Mouse (Mus musculus) left cerebral cortex, postnatal 36 days (tissue): Measurements from ENCODE around the gene Smoc1. TPM values are rescaled to one million over a fixed set of nuclear protein-coding genes. Genes with fewer than 3 reads are reported as not detected.

Source experiments
- DNase-seq, 2 experiments: peaks; one replicate each; pipeline ENCODE4 v3.0.0; 2021 to 2022; ENCODE audit warnings: low spot score in 2 of 2, mixed read lengths in 1 of 2
- intact Hi-C: fragments of 180-260 bp; cut with DNase I; formaldehyde crosslinking; loops from one replicate; pipeline ENCODE4 v1.15.1; 2025
- total RNA-seq, 2 experiments: library from RNA; stranded (reverse); gene quantifications; 2 replicates each; pipeline ENCODE4 v1.2.3; 2021

Gene Smoc1
- total RNA-seq, 2 experiments from 2014 or later = 7.1 to 9.1 TPM

GRCm38 (mm10) chr12:81159947-81160346 is 133.3 kb downstream of the Smoc1 start:
- intact Hi-C loops = no loop called here
- DNase-seq = no peak

GRCm38 (mm10) chr12:81160425-81160824 is 133.8 kb downstream of the Smoc1 start:
- intact Hi-C loops = no loop called here
- no peak for DNase-seq

GRCm38 (mm10) chr12:81160831-81161230 is 134.2 kb downstream of the Smoc1 start:
- no peak for DNase-seq
- intact Hi-C loops = no loop called here

- DNase-seq = no peak
- intact Hi-C loops = no loop called here
Measured at GRCm38 (mm10) chr12:81161282-81161681, 134.7 kb downstream of the Smoc1 start.

GRCm38 (mm10) chr12:81163131-81163530 is 136.5 kb downstream of the Smoc1 start:
- intact Hi-C loops = no loop called here
- DNase-seq = no peak

GRCm38 (mm10) chr12:81163566-81163965 is 137.0 kb downstream of the Smoc1 start:
- intact Hi-C loops = no loop called here
- DNase-seq = no peak

GRCm38 (mm10) chr12:81166092-81166491 is 139.5 kb downstream of the Smoc1 start:
- DNase-seq = no peak

GRCm38 (mm10) chr12:81166615-81167014 is 140.0 kb downstream of the Smoc1 start:
- intact Hi-C loops = no loop called here
- no peak for DNase-seq

More at GRCm38 (mm10) chr12:81166092-81166491, 139.5 kb downstream of the Smoc1 start:
- intact Hi-C loops = no loop called here

- intact Hi-C loops = no loop called here
- no peak for DNase-seq
Measured at GRCm38 (mm10) chr12:81167142-81167541, 140.5 kb downstream of the Smoc1 start.

GRCm38 (mm10) chr12:81168031-81168430 is 141.4 kb downstream of the Smoc1 start:
- DNase-seq = no peak
- intact Hi-C loops = no loop called here

GRCm38 (mm10) chr12:81168494-81168893 is 141.9 kb downstream of the Smoc1 start:
- intact Hi-C loops = no loop called here
- DNase-seq = no peak

- DNase-seq = no peak
- intact Hi-C loops = no loop called here
Measured at GRCm38 (mm10) chr12:81170076-81170475, 143.5 kb downstream of the Smoc1 start.

- no peak for DNase-seq
- intact Hi-C loops = no loop called here
Measured at GRCm38 (mm10) chr12:81173011-81173410, 146.4 kb downstream of the Smoc1 start.

GRCm38 (mm10) chr12:81173893-81174292 is 147.3 kb downstream of the Smoc1 start:
- DNase-seq = no peak
- intact Hi-C loops = no loop called here

GRCm38 (mm10) chr12:81175252-81175651 is 148.6 kb downstream of the Smoc1 start:
- DNase-seq = no peak
- intact Hi-C loops = no loop called here

GRCm38 (mm10) chr12:81182073-81182472 is 155.5 kb downstream of the Smoc1 start:
- intact Hi-C loops = loop anchor here (2.0 kb wide), 1 partner anchor 199 kb away; no protein-coding TSS in a partner anchor
- DNase-seq = peak; percentile 14 to 34

GRCm38 (mm10) chr12:81184967-81185366 is 158.4 kb downstream of the Smoc1 start:
- intact Hi-C loops = no loop called here
- no peak for DNase-seq

- DNase-seq = peak; percentile 59 to 67
- intact Hi-C loops = no loop called here
Measured at GRCm38 (mm10) chr12:81186081-81186480, 159.5 kb downstream of the Smoc1 start.

- intact Hi-C loops = no loop called here
Measured at GRCm38 (mm10) chr12:81186668-81187067, 160.1 kb downstream of the Smoc1 start.

GRCm38 (mm10) chr12:81188423-81188822 is 161.8 kb downstream of the Smoc1 start:
- intact Hi-C loops = no loop called here

More at GRCm38 (mm10) chr12:81186668-81187067, 160.1 kb downstream of the Smoc1 start:
- DNase-seq = no peak

GRCm38 (mm10) chr12:81188996-81189395 is 162.4 kb downstream of the Smoc1 start:
- intact Hi-C loops = no loop called here
- no peak for DNase-seq

More at GRCm38 (mm10) chr12:81188423-81188822, 161.8 kb downstream of the Smoc1 start:
- DNase-seq = no peak

GRCm38 (mm10) chr12:81189636-81190035 is 163.0 kb downstream of the Smoc1 start:
- intact Hi-C loops = no loop called here

More at GRCm38 (mm10) chr12:81189636-81190035, 163.0 kb downstream of the Smoc1 start:
- DNase-seq = no peak
